Mouse (Mus musculus): ENCODE data around the gene Taf11.

DNA sequence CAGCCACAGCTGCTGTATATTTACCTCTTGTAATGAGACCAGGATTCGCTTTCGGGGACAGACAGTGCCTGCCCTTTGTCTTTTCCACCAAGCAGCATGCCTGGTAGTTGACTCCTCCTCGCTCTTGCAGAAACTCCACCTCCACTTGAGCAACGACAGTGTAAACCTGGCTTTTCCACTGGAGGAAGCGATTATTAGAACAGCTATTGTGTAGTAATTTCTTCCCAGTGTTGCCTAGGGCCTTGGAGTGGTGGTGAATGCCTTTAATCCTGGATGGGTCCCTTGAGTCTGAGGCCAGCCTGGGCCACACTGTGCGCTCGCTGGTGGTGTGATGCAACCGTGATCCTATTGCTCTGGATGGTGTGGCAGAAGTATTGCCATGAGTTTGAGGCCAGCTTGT is 26.5 kb downstream of the Taf11 start:
- TF ChIP-seq CTCF (IDR thresholded peaks at IDR 0.05; ENCODE audit: extremely low read depth, insufficient read depth, insufficient read length, insufficient replicate concordance) (no peak), POLR2A (IDR thresholded peaks at IDR 0.05; ENCODE audit: low read depth, low read length) (no peak)
